Mouse (Mus musculus): ENCODE data around the gene Rps4x. TPM values are rescaled to one million over a fixed set of nuclear protein-coding genes. Genes with fewer than 3 reads are reported as not detected.
"Not testable (repeated sequence)": the region's sequence is repeated elsewhere in the genome, so short reads cannot be mapped to it uniquely, and the experiment has no call there.

The Rps4x gene
- 100 to 1,000 TPM; 608 to 817 TPM for total RNA-seq (2021)
- long read RNA-seq, experiment 1, transcript Rps4x-201 (7 exons, 975 nt) = major isoform, 244 of 259 reads
- long read RNA-seq, experiment 1, partial matches to known transcripts = 13 of 259 reads
- long read RNA-seq, experiment 1, other reads (novel, unspliced or antisense) = 1 of 259 reads
- long read RNA-seq, experiment 2, transcript Rps4x-201 (7 exons, 975 nt) = major isoform, 203 of 225 reads
- long read RNA-seq, experiment 2, partial matches to known transcripts = 15 of 225 reads
- long read RNA-seq, experiment 2, other reads (novel, unspliced or antisense) = 5 of 225 reads

DNA sequence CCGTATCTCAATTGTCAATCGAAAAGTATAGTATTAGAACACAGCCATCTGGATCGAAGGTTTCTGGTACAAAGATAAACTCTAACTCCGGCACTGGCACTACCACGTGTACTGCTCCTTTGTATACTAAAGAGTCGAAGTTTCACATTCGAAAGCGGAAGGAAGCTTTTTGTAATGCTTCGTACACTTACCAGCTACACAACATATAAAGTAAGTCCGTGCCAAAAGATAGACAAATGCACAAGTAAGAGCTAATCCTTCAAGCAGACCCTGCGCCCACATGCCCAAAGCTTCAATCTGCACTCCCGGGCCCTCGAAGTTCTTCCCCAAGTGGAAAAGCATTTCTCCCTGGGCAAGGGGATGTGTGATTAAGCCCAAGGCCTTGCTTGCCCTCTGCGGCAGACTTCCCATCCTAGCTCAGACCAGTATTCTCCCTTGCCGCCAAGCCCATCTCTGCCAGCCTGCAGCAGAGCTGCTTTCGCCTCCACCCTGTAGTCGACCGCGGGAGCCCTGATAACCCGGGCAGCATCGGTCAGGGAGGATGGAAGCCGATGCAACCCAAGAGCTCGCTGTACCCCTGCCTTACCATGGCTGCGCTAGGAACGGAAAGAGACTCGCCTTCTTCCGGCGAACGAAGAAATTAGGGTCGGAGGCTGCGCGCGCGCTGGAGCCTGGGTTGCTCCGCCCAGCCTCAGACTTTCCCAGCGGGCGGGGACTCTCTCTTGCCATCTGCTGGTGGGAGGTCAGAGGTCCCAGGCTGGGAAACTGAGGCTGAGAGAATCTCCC, at the start of gene Rps4x:
Gene Rps4x (minus strand): TSS at position 683 of the 786 bp plus-strand sequence.
- DNase-seq = peak; percentile 80 to 83
- intact Hi-C loops (cut with DNase I) = loop anchor here (5.0 to 10.0 kb wide), 2 partner anchors 117 to 204 kb away; partner anchors contain the start of gene Rtl5

DNA sequence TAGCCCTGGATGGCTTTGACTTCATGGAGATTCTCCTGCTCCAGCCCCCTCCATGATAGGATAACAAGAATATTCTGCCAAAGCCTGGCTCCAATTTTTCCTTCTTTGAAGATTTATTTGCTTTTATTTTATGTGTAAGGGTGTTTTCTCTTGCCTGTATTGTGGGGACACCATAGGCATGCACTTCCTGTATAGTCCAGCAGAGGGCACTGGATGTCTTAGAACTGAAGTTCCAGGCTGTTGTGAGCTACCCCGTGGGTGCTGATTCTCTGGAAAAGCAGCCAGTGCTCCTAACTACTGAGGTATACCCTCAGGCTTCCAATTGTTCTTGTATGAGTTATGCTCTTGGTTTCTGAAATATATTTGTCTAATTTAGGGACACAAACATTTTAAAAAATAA, 29.9 kb upstream of the Rps4x start:
- intact Hi-C loops (cut with DNase I) = loop anchor here (2.0 kb wide), 1 partner anchor 260 kb away; no protein-coding TSS in a partner anchor
- peak; percentile 13 to 55 for DNase-seq

GRCm38 (mm10) chrX:102215356-102215755, 26.2 kb upstream of the Rps4x start:
- intact Hi-C loops (cut with DNase I) = not testable (repeated sequence)

DNA sequence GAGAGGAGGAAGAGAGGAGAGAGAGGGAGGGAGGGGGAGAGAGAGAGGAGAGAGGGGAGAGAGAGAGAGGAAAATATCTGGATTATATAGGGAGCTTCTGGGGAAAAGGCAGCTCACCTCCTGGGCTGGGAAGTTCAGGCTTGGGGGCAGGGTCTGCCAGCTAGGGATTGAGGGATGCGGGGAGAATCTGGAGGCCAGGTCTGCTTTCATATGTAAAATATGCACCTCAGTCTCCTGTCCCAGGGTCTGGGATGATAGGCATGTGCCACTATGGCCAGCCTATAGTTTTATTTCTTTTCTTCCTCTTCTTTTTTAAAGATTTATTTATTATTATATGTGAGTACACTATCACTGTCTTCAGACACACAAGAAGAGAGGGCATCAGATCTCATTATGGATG, 1.6 kb upstream of the Rps4x start:
- DNase-seq = no peak
- intact Hi-C loops (cut with DNase I) = no loop called here

More at GRCm38 (mm10) chrX:102215356-102215755, 26.2 kb upstream of the Rps4x start:
- peak; percentile 1 to 17 for DNase-seq

DNA sequence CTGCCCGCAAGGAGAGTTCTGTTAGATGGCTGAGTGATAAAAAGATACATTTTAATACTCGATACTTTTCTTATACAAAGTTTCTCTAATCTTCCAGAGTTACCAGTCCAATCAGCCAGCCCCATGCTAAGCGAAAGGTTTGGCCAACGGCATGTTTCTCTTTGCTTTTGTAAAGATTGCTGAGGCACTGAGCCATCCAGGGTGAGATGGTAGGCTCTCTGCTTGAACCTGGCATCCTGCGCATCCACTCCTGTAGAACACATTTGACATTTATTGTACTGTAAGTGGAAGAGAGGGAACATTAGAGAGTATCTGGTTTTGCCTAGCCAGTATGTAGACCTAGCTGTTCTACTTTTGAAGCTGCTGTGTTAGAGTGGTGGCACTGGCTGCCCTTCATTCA, 387 bp upstream of the Rps4x start:
- intact Hi-C loops (cut with DNase I) = loop anchor here (5.0 to 10.0 kb wide), 2 partner anchors 117 to 205 kb away; partner anchors contain the start of gene Rtl5

GRCm38 (mm10) chrX:102187023-102187699, 2.0 kb downstream of the Rps4x start:
- intact Hi-C loops (cut with DNase I) = loop anchor here (5.0 to 10.0 kb wide), 2 partner anchors 115 to 202 kb away; partner anchors contain the start of gene Rtl5
- no peak for DNase-seq

More for the DNA sequence above, 387 bp upstream of the Rps4x start:
- no peak for DNase-seq

DNA sequence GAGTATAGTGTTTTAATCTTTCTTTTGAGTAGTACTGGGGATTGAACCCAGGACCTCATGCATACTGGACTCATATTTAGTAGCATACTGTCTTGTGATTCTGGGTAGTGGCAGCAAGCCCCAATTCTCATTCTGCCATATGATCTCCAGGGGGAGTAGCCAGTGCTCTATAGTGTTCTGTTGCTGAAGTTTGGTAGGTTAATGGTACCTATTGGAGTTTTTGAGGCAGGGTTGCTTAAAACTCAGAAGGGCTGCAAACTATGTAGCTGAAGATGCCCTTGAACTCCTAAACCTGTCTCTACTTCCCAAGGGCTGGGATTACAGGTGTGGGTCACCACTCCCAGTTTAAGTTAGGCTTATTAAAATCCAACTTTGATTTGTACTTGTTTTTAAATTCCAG, 6.6 kb downstream of the Rps4x start:
- intact Hi-C loops (cut with DNase I) = loop anchor here (10.0 kb wide), 1 partner anchor 198 kb away; no protein-coding TSS in a partner anchor
- DNase-seq = no peak

DNA sequence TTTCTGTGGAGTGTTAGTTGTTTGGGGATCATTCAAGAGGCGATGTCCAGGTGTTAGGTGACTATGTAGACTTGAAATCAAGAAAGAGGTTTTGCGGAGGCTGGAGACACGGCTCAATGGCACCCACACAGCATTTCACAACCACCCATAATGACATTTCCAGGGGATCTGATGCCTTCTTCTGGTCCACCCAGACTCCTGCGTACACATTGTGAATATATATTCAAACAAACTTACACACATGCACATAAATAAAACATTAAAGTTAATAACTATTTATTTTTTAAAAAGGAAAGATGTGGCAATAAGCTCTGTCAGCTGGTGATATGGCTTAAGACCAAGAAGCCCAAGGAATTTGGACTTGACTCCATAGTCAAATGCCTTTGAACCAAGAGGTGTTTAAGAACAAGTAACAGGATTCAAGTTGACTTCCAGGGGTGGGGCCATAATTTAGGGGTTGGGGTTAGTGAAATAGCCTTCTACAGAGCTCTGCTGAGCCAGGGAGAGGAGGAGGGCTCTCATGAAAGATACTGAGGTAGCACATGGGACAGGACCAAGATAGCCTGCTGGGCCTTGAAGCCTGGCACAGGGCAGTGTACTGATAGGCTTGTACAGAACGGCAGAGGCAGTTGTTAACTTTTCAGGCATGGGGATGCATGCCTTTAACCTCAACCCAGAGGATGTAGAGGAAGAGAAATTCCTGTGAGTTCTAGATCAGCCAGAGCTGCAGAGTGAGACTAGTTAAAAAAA, 13.5 kb downstream of the Rps4x start:
- intact Hi-C loops (cut with DNase I) = no loop called here
- DNase-seq = no peak

DNA sequence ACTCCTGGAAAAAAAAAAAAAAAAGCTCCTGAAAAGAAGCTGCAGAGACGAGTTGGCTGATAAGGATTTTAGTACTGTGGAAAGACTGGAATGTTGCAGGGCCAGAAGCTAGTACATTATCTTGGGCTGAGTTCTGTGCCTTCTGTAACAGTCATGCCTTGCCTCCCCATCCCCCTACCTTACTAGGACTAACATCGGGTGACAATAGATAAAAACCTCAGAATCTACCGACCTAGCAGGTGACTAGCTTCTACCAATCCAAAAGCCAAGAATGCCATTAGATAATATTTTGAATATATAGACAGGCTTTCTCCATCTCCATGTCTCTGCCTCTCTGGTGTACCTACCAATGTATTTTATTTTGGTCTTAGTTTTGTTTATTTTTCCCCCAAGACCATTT, 18.3 kb downstream of the Rps4x start:
- intact Hi-C loops (cut with DNase I) = no loop called here

DNA sequence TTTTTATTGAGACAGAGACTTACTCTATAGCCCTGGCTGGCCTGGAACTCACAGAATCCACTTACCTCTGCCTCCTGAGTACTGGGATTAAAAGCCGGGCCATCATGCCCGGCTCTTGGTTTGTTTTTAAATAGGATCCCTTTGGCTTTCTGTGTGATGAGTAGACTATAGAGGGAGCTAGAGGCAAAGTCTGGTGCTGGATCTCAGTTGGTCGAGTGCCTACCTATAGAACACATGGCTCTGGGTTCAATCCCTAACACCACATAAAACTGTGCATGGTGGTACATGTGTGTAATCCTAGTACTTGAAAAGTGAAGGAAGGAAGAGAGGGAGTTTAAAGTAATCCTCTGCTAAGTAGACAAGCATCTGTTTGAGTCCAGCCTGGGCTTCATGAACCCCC, 19.1 kb downstream of the Rps4x start:
- intact Hi-C loops (cut with DNase I) = no loop called here
- no peak for DNase-seq

More for the DNA sequence above, 18.3 kb downstream of the Rps4x start:
- DNase-seq = no peak

GRCm38 (mm10) chrX:102169724-102170123, 19.5 kb downstream of the Rps4x start:
- DNase-seq = no peak
- intact Hi-C loops (cut with DNase I) = no loop called here

DNA sequence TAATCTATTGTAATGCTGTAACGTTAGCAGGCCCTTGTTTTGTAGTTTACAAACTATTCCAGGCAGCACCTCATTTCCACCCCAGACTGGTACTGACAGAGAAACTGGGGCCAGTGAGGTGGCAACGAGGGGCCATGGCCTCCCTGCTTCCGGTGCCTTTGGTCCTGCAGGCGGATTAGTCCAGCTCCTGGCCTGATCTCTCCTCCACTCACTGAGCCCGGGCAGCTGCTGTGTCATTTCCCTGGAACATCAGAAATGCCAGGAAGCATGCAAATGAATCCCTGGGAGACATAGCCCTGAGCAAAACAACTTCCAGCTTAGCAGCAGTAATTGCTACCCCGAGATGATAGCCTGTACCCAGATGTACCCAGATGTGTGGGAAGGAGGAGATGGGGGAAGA, 22.2 kb downstream of the Rps4x start:
- peak in 1 of 2 experiments; percentile 17 for DNase-seq

DNA sequence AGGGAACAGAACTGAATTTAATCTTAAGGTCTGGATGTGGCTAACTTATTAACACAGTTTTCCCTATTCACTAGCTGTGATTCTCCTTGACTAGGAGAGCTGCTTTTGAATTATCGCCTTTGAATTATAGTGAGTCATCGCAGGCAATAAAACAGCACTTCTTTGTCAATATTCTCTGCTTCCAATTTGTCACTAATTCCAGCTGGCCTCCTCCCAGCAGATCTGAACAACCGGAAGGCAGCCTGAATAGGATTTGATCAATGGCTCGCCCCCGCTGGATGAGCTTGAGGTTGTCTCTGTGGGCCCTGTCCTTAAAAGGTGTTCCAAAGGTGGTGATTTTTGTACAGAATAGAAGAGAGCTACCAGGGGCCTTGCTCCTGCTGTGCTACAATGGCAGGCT, 22.7 kb downstream of the Rps4x start:
- intact Hi-C loops (cut with DNase I) = no loop called here
- peak in 1 of 2 experiments; percentile 6 for DNase-seq

More for the DNA sequence above, 22.2 kb downstream of the Rps4x start:
- intact Hi-C loops (cut with DNase I) = no loop called here

DNA sequence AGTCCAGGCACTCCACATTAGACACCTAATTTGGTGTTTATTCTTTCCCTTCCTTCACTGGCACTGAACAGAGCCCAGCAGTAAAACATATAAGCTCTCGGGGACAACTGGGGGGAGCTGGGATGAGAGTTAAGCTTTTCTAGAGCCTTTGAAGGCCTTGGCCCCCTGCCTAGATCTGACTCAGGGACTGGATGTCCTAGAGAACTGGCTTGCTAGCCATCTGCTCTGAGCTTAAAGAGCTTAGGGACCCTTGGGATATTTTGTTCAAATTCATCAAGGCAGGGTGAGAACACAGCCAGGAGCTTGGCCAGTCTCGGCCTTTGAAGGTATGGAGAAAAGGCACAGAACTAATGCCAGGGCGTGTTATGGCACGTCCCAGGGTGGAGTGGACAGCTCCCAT, 25.7 kb downstream of the Rps4x start:
- intact Hi-C loops (cut with DNase I) = no loop called here

GRCm38 (mm10) chrX:102163096-102163495, 26.1 kb downstream of the Rps4x start:
- no peak for DNase-seq
- intact Hi-C loops (cut with DNase I) = no loop called here

More for the DNA sequence above, 25.7 kb downstream of the Rps4x start:
- peak; percentile 8 to 13 for DNase-seq

- intact Hi-C loops (cut with DNase I) = no loop called here
- no peak for DNase-seq
Measured at GRCm38 (mm10) chrX:102160528-102160927, 28.7 kb downstream of the Rps4x start.

- peak; percentile 8 to 49 for DNase-seq
- intact Hi-C loops (cut with DNase I) = loop anchor here (10.0 kb wide), 1 partner anchor 325 kb away; no protein-coding TSS in a partner anchor
Measured at GRCm38 (mm10) chrX:102159778-102160177, 29.4 kb downstream of the Rps4x start.

DNA sequence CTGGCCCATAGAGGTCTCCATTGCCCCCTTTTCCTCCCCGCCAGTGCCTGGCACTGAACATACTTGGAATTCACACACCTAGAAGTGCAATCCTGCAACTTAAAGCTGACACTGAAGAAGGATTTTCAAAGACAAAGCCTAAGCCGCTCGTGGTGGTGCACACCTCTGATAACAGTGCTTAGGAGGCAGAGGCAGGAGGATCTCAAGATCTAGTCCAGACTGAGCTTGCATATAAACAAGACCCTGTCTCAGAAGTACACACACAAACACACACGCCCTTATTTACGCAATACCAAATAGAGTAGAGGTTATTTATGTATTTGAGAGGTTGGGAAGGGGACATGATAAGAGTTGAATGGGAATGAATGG, 31.8 kb downstream of the Rps4x start:
- DNase-seq = no peak
- intact Hi-C loops (cut with DNase I) = loop anchor here (10.0 kb wide), 1 partner anchor 327 kb away; no protein-coding TSS in a partner anchor

GRCm38 (mm10) chrX:102156618-102157422, 32.4 kb downstream of the Rps4x start, which contains the start of gene Ercc6l:
Ercc6l (minus strand) TSS chrX:102157091.
- intact Hi-C loops (cut with DNase I) = loop anchor here (10.0 kb wide), 1 partner anchor 328 kb away; no protein-coding TSS in a partner anchor
- DNase-seq = peak; percentile 91 to 92
